Mouse (Mus musculus) forebrain, embryonic 12.5 days (tissue): Measurements from ENCODE around the gene Tmem37. TPM values are rescaled to one million over a fixed set of nuclear protein-coding genes. Genes with fewer than 3 reads are reported as not detected.

Experiments
- ATAC-seq: fragments of 200-750 bp; cut with Nextera tagmentation; 2 replicates; pipeline ENCODE4 v1.8.0; 2017; ENCODE audit warnings: moderate TSS enrichment; ENCODE audit not compliant: low FRiP score
- H3K27ac ChIP-seq: fragments of 300-500 bp; sonication (generic); 2 replicates; pipeline ENCODE4 v1.5.1; 2016; ENCODE audit warnings: mild to moderate bottlenecking
- H3K27me3 ChIP-seq: fragments of 300-500 bp; sonication (generic); 2 replicates; pipeline ENCODE4 v1.6.1; 2016; ENCODE audit warnings: mild to moderate bottlenecking
- H3K36me3 ChIP-seq: fragments of 300-500 bp; sonication (generic); replicated peaks from 2 replicates; pipeline ENCODE4 v1.6.1; 2016; ENCODE audit warnings: mild to moderate bottlenecking
- H3K4me1 ChIP-seq: fragments of 300-500 bp; sonication (generic); 2 replicates; pipeline ENCODE4 v1.6.1; 2016
- H3K4me2 ChIP-seq: fragments of 300-500 bp; sonication (generic); 2 replicates; pipeline ENCODE4 v1.6.1; 2016; ENCODE audit warnings: mild to moderate bottlenecking, moderate library complexity
- H3K4me3 ChIP-seq: fragments of 300-500 bp; sonication (generic); replicated peaks from 2 replicates; pipeline ENCODE4 v1.5.1; 2016; ENCODE audit warnings: mild to moderate bottlenecking
- H3K9ac ChIP-seq: fragments of 300-500 bp; sonication (generic); 2 replicates; pipeline ENCODE4 v1.6.1; 2016; ENCODE audit warnings: mild to moderate bottlenecking
- H3K9me3 ChIP-seq: fragments of 300-500 bp; sonication (generic); 2 replicates; pipeline ENCODE4 v1.6.1; 2016
- WGBS: fragments of 180-500 bp; shearing (Covaris S2); methylation state at CpG from one replicate; pipeline ENCODE4 v1.1.7; 2016; 5-methylcytosine and 5-hydroxymethylcytosine counted together
- polyA plus RNA-seq: library from polyadenylated mRNA; unstranded; fragments of >200 nt; fragmentation: Nextera tagmentation; extraction: Ambion mirVana; gene quantifications from 2 replicates; pipeline ENCODE4 v1.2.1, GENCODE M21; 2016

Tmem37 gene
- polyA plus RNA-seq = 5.2 and 5.3 TPM in 2 replicates

DNA sequence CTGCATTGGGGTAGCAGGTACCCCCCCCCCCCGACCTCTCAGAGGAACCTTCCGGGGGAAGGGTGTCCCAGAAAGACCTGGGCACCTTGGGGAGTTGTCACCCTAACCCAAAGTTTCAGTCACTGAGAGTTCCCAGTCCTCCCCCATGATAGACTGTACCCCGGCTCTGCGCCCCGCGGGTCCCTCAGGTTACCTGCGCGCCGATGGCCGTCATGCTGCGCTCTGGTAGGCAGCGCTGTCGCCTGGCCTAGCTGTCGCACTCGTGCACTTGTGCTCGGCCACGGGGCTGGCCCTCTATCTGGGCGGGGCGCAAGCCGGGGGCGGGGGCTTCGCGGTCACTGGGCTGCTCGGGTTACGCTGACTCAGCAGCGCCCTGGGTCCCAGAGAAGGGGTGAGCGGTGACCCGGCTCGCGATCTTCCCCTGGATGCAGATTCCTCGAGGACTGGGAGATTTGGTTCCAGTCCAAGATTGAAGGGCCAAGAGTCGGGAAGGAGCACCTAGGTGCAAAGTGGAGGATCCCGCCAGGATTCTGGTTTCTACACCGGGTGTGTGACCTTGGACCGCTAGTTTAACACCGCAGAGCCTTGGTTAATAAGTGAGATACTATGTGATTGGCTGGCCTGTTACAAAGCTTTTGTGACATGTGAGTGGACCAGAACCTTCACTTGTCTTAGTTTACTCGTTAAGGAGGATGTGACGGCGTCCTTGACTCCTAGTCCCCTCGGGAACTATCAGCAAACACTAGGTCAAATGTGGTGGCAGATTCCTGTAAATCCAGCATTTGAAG, at the start of gene Tmem37:
Gene Tmem37 (minus strand): TSS at position 556 of the 788 bp plus-strand sequence.
- H3K4me3 ChIP-seq = peak within 1 kb of the TSS; percentile 42
- 2% methylated on average over 40 of the region's 40 CpGs for WGBS
- no peaks in the 10 kb centered on the region for H3K9me3 ChIP-seq
- H3K27ac ChIP-seq = no peak within 1 kb of the TSS
- peak within 1 kb of the TSS; percentile 49 for H3K9ac ChIP-seq
- H3K27me3 ChIP-seq = peaks cover 50% of the 10 kb centered on the region
- H3K36me3 ChIP-seq = no peaks in the 10 kb centered on the region
- peaks cover 23% of the 10 kb centered on the region for H3K4me1 ChIP-seq
- H3K4me2 ChIP-seq = peak within 1 kb of the TSS; percentile 77
- peak; percentile 75 for ATAC-seq

GRCm38 (mm10) chr1:120122634-120123383, 48.9 kb upstream of the Tmem37 start:
- no peak overlapping the region for H3K4me3 ChIP-seq
- peaks cover 36% of the 10 kb centered on the region for H3K4me1 ChIP-seq
- H3K9me3 ChIP-seq = no peaks in the 10 kb centered on the region
- WGBS = 95% methylated on average over 8 of the region's 8 CpGs
- no peak overlapping the region for H3K4me2 ChIP-seq
- H3K36me3 ChIP-seq = 0 out of 2 replicates have a peak, but pooled peaks cover 5% of the 10 kb centered on the region
- ATAC-seq = no peak
- no peak overlapping the region for H3K9ac ChIP-seq
- no peak overlapping the region for H3K27ac ChIP-seq
- H3K27me3 ChIP-seq = no peaks in the 10 kb centered on the region

GRCm38 (mm10) chr1:120121930-120122530, 48.2 kb upstream of the Tmem37 start:
- WGBS = 90% methylated on average over 9 of the region's 9 CpGs
- H3K27ac ChIP-seq = peak overlapping the region; percentile 92
- no peak for ATAC-seq

GRCm38 (mm10) chr1:120120969-120121811, 47.3 kb upstream of the Tmem37 start, which contains the start of the genes Dbi and 3110009E18Rik:
TSS of gene Dbi (minus strand) at chr1:120121078.
TSS of gene 3110009E18Rik (plus strand) at chr1:120121187.
- H3K9me3 ChIP-seq = no peaks in the 10 kb centered on the region
- ATAC-seq = peak; percentile 95
- H3K27ac ChIP-seq = peak within 1 kb of the TSS; percentile 92
- peak within 1 kb of the TSS; percentile 65 for H3K4me3 ChIP-seq
- 2% methylated on average over 52 of the region's 52 CpGs for WGBS
- peak within 1 kb of the TSS; percentile 80 for H3K4me2 ChIP-seq
- peaks cover 6% of the 10 kb centered on the region; the same call in 1 of the 2 replicates for H3K36me3 ChIP-seq
- H3K27me3 ChIP-seq = no peaks in the 10 kb centered on the region
- peaks cover 37% of the 10 kb centered on the region for H3K4me1 ChIP-seq
- peak within 1 kb of the TSS; percentile 76 for H3K9ac ChIP-seq

More at GRCm38 (mm10) chr1:120121930-120122530, 48.2 kb upstream of the Tmem37 start:
- 0 out of 2 replicates have a peak, but pooled peaks cover 5% of the 10 kb centered on the region for H3K36me3 ChIP-seq
- H3K27me3 ChIP-seq = no peaks in the 10 kb centered on the region
- peak overlapping the region; percentile 80 for H3K4me2 ChIP-seq
- peak overlapping the region; percentile 65 for H3K4me3 ChIP-seq
- H3K9ac ChIP-seq = peak overlapping the region; percentile 56; the same call in 1 of the 2 replicates
- H3K9me3 ChIP-seq = no peaks in the 10 kb centered on the region
- H3K4me1 ChIP-seq = peaks cover 37% of the 10 kb centered on the region

GRCm38 (mm10) chr1:120120141-120120968, 46.5 kb upstream of the Tmem37 start:
- no peaks in the 10 kb centered on the region for H3K27me3 ChIP-seq
- peak overlapping the region; percentile 65 for H3K4me3 ChIP-seq
- peak overlapping the region; percentile 80 for H3K4me2 ChIP-seq
- H3K36me3 ChIP-seq = peaks cover 15% of the 10 kb centered on the region
- peak; percentile 50 for ATAC-seq
- H3K4me1 ChIP-seq = peaks cover 37% of the 10 kb centered on the region
- peak overlapping the region; percentile 92 for H3K27ac ChIP-seq
- H3K9me3 ChIP-seq = no peaks in the 10 kb centered on the region
- peak overlapping the region; percentile 76 for H3K9ac ChIP-seq
- 5% methylated on average over 23 of the region's 24 CpGs for WGBS

- H3K9ac ChIP-seq = no peak overlapping the region; the same call in 1 of the 2 replicates
- H3K4me3 ChIP-seq = peak overlapping the region; percentile 65
- H3K4me2 ChIP-seq = peak overlapping the region; percentile 80
- peaks cover 38% of the 10 kb centered on the region for H3K4me1 ChIP-seq
- no peak for ATAC-seq
- 87% methylated on average over 4 of the region's 4 CpGs for WGBS
- H3K27ac ChIP-seq = 0 out of 2 replicates have a peak overlapping the region, but pooled peaks have one; percentile 25
- peaks cover 24% of the 10 kb centered on the region for H3K36me3 ChIP-seq
- H3K9me3 ChIP-seq = 0 out of 2 replicates have a peak, but pooled peaks cover 2% of the 10 kb centered on the region
- no peaks in the 10 kb centered on the region for H3K27me3 ChIP-seq
Measured at GRCm38 (mm10) chr1:120119389-120119788, 45.5 kb upstream of the Tmem37 start.

GRCm38 (mm10) chr1:120118854-120119253, 45.0 kb upstream of the Tmem37 start:
- Histone ChIP-seq H3K9me3 (0 out of 2 replicates have a peak, but pooled peaks cover 5% of the 10 kb centered on the region), H3K9ac (peak overlapping the region; percentile 29; the same call in 1 of the 2 replicates), H3K36me3 (peaks cover 29% of the 10 kb centered on the region), H3K27ac (no peak overlapping the region), H3K27me3 (no peaks in the 10 kb centered on the region), H3K4me3 (peak overlapping the region; percentile 10; the same call in 1 of the 2 replicates), H3K4me1 (peaks cover 38% of the 10 kb centered on the region), H3K4me2 (peak overlapping the region; percentile 80)
- WGBS = 100% methylated on average over 2 of the region's 2 CpGs
- no peak for ATAC-seq

- H3K27me3 ChIP-seq = no peaks in the 10 kb centered on the region
- peaks cover 54% of the 10 kb centered on the region for H3K36me3 ChIP-seq
- WGBS = 79% methylated on average over 11 of the region's 11 CpGs
- H3K4me3 ChIP-seq = no peak overlapping the region
- no peak for ATAC-seq
- 0 out of 2 replicates have a peak, but pooled peaks cover 5% of the 10 kb centered on the region for H3K9me3 ChIP-seq
- no peak overlapping the region for H3K9ac ChIP-seq
- H3K4me2 ChIP-seq = peak overlapping the region; percentile 5; the same call in 1 of the 2 replicates
- H3K27ac ChIP-seq = peak overlapping the region; percentile 84
- peaks cover 34% of the 10 kb centered on the region for H3K4me1 ChIP-seq
Measured at GRCm38 (mm10) chr1:120116106-120116505, 42.2 kb upstream of the Tmem37 start.

- Histone ChIP-seq H3K9ac (no peak overlapping the region), H3K27ac (peak overlapping the region; percentile 84), H3K9me3 (0 out of 2 replicates have a peak, but pooled peaks cover 5% of the 10 kb centered on the region), H3K4me1 (peaks cover 34% of the 10 kb centered on the region), H3K4me2 (no peak overlapping the region), H3K4me3 (no peak overlapping the region), H3K27me3 (no peaks in the 10 kb centered on the region), H3K36me3 (peaks cover 54% of the 10 kb centered on the region)
- ATAC-seq = peak; percentile 62
- 49% methylated on average over 9 of the region's 9 CpGs for WGBS
Measured at GRCm38 (mm10) chr1:120115671-120116081, 41.8 kb upstream of the Tmem37 start.
